Mouse (Mus musculus) heart, postnatal 10 days (tissue): ENCODE data around the gene Gys1. TPM values are rescaled to one million over a fixed set of nuclear protein-coding genes. Genes with fewer than 3 reads are reported as not detected.
"Not testable (repeated sequence)": the region's sequence is repeated elsewhere in the genome, so short reads cannot be mapped to it uniquely, and the experiment has no call there.

Experiments used
- DNase-seq, 2 experiments: peaks; one replicate each; pipeline ENCODE4 v3.0.0; 2021
- intact Hi-C: fragments of 180-260 bp; cut with DNase I; formaldehyde crosslinking; loops from one replicate; pipeline ENCODE4 v1.15.1; 2025
- total RNA-seq, 2 experiments: library from RNA; stranded (reverse); gene quantifications; 2 replicates each; pipeline ENCODE4 v1.2.3; 2021

The Gys1 gene
- 10 to 100 TPM; 74.6 to 79.0 TPM for total RNA-seq

GRCm38 (mm10) chr7:45434203-45435015, at the start of gene Gys1:
Gene Gys1, plus strand, starts transcription at chr7:45434844.
- intact Hi-C loops, result loop anchor here (2.0 kb wide), 2 partner anchors 24 to 30 kb away; partner anchors contain the start of genes Ftl1 and Kcna7
- DNase-seq, result peak; percentile 100

GRCm38 (mm10) chr7:45386077-45386476, 48.6 kb upstream of the Gys1 start:
- no peak for DNase-seq
- intact Hi-C loops, result no loop called here

GRCm38 (mm10) chr7:45395129-45395541, 39.5 kb upstream of the Gys1 start:
- no peak for DNase-seq
- intact Hi-C loops, result loop anchor here (2.0 kb wide), 1 partner anchor 94 kb away; no protein-coding TSS in a partner anchor

GRCm38 (mm10) chr7:45395578-45396336, 38.9 kb upstream of the Gys1 start, which contains the start of gene Snrnp70:
Gene Snrnp70, minus strand, starts transcription at chr7:45395742.
- intact Hi-C loops, result loop anchor here (2.0 kb wide), 2 partner anchors 89 to 95 kb away; no protein-coding TSS in a partner anchor

GRCm38 (mm10) chr7:45396337-45396775, 38.3 kb upstream of the Gys1 start:
- intact Hi-C loops, result loop anchor here (2.0 kb wide), 1 partner anchor 90 kb away; no protein-coding TSS in a partner anchor
- not testable (repeated sequence) for DNase-seq

More at GRCm38 (mm10) chr7:45395578-45396336, 38.9 kb upstream of the Gys1 start, which contains the start of gene Snrnp70:
- peak; percentile 100 for DNase-seq

GRCm38 (mm10) chr7:45396787-45397186, 37.9 kb upstream of the Gys1 start:
- DNase-seq, result no peak
- intact Hi-C loops, result loop anchor here (2.0 kb wide), 1 partner anchor 90 kb away; no protein-coding TSS in a partner anchor

- no peak for DNase-seq
- intact Hi-C loops, result no loop called here
Measured at GRCm38 (mm10) chr7:45401521-45402085, 33.0 kb upstream of the Gys1 start.

GRCm38 (mm10) chr7:45403532-45404261, 30.9 kb upstream of the Gys1 start:
- intact Hi-C loops, result loop anchor here (2.0 kb wide), 1 partner anchor 31 kb away; the partner anchor contains the start of gene Gys1
- DNase-seq, result peak; percentile 54 to 76

- DNase-seq, result peak; percentile 84 to 87
- intact Hi-C loops, result loop anchor here (2.0 to 5.0 kb wide), 2 partner anchors 29 to 157 kb away; partner anchors contain the start of gene Gys1
Measured at GRCm38 (mm10) chr7:45405091-45406075, 29.3 kb upstream of the Gys1 start, which contains the start of gene Kcna7. Gene Kcna7, plus strand, starts transcription at chr7:45405653.

- intact Hi-C loops, result loop anchor here (5.0 kb wide), 1 partner anchor 156 kb away; no protein-coding TSS in a partner anchor
- DNase-seq, result peak; percentile 50 to 66
Measured at GRCm38 (mm10) chr7:45406157-45407156, 28.2 kb upstream of the Gys1 start.

GRCm38 (mm10) chr7:45407836-45408235, 26.8 kb upstream of the Gys1 start:
- DNase-seq, result no peak
- intact Hi-C loops, result loop anchor here (5.0 kb wide), 1 partner anchor 154 kb away; no protein-coding TSS in a partner anchor

- intact Hi-C loops, result loop anchor here (5.0 kb wide), 1 partner anchor 154 kb away; no protein-coding TSS in a partner anchor
- no peak for DNase-seq
Measured at GRCm38 (mm10) chr7:45408351-45408750, 26.3 kb upstream of the Gys1 start.

GRCm38 (mm10) chr7:45408949-45409348, 25.7 kb upstream of the Gys1 start:
- no peak for DNase-seq
- intact Hi-C loops, result loop anchor here (5.0 kb wide), 1 partner anchor 153 kb away; no protein-coding TSS in a partner anchor

- intact Hi-C loops, result loop anchor here (5.0 kb wide), 1 partner anchor 153 kb away; no protein-coding TSS in a partner anchor
- DNase-seq, result no peak
Measured at GRCm38 (mm10) chr7:45409497-45410163, 25.0 kb upstream of the Gys1 start.

GRCm38 (mm10) chr7:45412421-45412820, 22.2 kb upstream of the Gys1 start:
- DNase-seq, result no peak
- intact Hi-C loops, result no loop called here

GRCm38 (mm10) chr7:45413113-45413863, 21.4 kb upstream of the Gys1 start, which contains the start of gene Ntf5:
Gene Ntf5, plus strand, starts transcription at chr7:45413695.
- peak; percentile 29 to 38 for DNase-seq
- intact Hi-C loops, result no loop called here
